Mouse (Mus musculus) ovary, postnatal 36 days (tissue): ENCODE results near the gene Rassf4.

Experiments
- DNase-seq: peaks from one replicate; pipeline ENCODE4 v3.0.0; 2022; ENCODE audit warnings: low spot score, mixed read lengths

Gene Rassf4

GRCm38 (mm10) chr6:116671768-116672167 lies 2.0 kb downstream of the Rassf4 start:
- DNase-seq = no peak

- DNase-seq = no peak
Observed at GRCm38 (mm10) chr6:116671031-116671430, 2.7 kb downstream of the Rassf4 start.

- no peak for DNase-seq
Observed at GRCm38 (mm10) chr6:116670144-116670543, 3.6 kb downstream of the Rassf4 start.

- no peak for DNase-seq
Observed at GRCm38 (mm10) chr6:116668682-116669470, 4.9 kb downstream of the Rassf4 start.

GRCm38 (mm10) chr6:116667382-116667781 lies 6.4 kb downstream of the Rassf4 start:
- no peak for DNase-seq

DNA sequence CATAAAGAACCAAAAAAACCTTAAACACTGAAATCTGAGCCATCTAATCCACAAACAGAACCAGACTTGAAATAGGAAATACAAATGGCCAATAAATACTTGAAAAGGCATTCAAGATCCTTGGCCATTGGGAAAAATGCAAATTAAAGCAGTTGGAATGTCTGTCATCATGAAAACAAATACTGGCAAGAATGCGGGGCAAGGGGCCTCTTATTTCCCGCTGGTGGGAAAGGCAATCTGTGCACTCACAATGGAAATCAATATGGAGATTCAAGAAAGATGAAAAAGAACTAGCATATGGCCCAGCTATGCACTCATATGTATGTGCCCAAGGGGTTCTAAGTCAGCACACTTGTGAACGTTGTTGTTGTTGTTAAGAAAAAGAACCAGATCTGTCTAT lies 6.9 kb downstream of the Rassf4 start:
- no peak for DNase-seq

- DNase-seq = no peak
Observed at GRCm38 (mm10) chr6:116666085-116666750, 7.5 kb downstream of the Rassf4 start.

DNA sequence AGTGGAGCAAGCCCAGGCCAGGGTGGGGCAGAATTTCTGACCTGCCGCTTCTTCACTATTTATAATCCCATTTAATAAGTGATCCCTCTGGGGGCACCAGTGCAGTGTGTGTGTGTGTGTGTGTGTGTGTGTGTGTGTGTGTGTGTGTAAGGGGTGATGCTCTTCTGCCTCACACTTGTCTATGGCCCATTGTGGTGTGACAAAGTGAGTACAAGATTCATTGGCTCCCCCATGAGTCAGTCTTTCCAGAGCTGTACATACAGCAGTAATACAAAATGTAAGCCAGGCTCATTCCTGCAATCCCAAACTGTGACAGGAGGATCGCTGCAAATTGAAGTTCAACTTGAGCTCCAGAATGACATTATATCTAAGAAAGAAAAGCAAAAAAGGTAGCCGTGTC lies 8.9 kb downstream of the Rassf4 start:
- DNase-seq = no peak

- no peak for DNase-seq
Observed at GRCm38 (mm10) chr6:116664031-116664430, 9.7 kb downstream of the Rassf4 start.

DNA sequence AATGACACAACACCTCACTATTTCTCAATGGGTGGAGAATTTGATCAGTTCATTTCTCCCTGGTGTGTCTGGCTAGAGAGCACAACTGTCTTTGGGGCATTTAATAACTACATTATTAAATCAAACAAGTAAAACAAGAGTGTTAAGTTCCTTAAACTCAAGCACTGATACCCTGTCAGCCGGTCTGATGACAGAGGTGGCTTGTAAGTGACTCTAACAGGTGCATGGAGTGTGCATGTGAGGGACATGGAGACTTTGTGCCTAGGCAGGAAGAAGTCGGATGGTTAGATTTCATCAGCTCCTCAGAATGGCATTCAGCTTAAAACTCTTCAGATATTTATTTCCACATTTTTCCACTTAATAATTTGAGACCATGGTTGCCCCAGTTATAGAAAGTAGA lies 10.4 kb downstream of the Rassf4 start:
- DNase-seq = no peak

DNA sequence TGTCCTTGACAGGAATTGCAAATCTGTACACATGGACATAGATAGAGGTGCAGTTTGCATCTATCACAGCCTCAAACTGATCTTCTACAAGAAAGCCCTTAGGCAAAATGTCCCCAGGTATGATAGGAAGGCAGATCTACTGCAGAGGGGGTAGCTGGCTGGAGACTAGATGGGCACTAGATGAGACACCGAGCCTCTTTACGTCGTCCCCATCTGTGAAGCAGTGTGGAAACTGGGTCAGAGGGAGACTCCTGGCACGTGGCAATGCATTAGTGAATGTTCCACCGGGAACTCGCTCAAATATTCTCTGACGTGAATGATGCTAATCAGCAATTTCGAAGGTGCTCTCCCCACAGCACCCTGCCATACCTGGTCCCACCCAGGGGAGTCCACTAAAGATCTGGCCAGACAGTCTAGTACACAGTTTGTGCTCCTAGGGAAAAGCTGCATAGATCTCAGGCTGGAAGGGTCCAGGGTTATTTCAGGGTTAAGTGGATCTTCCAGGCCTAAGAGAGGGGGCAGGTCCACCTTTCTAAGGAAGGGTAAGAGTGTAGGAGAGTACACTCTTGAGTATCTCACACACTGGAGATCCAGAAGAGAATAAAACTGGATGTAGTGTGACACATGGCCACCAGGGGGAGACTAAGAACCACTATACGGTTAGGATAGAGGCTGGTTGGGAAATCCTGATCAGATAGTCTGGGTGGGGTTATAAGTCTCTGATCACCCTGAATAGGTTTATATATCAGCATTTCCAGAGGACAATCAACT lies 19.9 kb downstream of the Rassf4 start:
- no peak for DNase-seq

GRCm38 (mm10) chr6:116653191-116653590 lies 20.6 kb downstream of the Rassf4 start:
- no peak for DNase-seq

GRCm38 (mm10) chr6:116651437-116652118 lies 22.2 kb downstream of the Rassf4 start:
- DNase-seq = peak; percentile 49

GRCm38 (mm10) chr6:116650406-116650805 lies 23.3 kb downstream of the Rassf4 start, which contains the start of gene Depp1:
Gene Depp1, plus strand, starts transcription at chr6:116650609.
- no peak for DNase-seq

DNA sequence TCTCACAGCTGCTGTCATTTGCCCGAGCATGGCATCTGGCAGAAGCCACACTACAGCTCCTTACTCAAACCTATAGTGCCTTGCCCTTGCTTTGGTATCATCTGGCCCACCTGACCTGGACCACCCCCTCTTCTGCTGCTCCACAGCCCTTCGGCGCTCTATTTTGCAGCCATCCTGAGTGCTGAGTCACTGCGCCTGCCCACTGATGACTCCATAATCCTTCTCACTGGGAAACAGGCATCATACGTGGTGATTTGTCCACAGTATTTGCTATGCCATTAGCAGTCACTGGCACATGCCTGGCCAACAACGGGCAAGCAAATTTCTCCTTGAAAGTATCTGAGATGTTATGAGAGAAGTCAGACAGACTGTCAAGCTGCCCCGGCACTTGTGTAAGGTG lies 23.9 kb downstream of the Rassf4 start:
- DNase-seq = no peak

GRCm38 (mm10) chr6:116647763-116648162 lies 26.0 kb downstream of the Rassf4 start:
- DNase-seq = no peak

DNA sequence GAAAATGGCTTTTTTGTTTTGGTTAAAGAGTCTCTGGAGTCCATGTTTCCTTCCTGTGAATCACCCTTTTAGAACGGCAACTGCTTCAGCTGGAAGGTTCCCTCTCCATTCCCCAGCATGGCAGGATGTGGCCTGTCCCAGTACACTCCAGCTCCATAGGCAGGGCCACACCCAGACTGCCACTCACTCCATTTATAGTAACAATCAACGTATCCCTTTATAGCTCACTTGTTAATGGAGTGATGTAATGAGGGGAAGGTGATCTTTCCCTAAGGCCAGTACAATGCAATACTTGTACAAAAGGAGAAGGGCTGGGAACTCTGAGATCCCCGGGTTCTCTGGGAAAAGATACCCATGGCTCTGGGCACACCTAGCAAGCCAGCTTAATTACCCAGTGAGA lies 29.4 kb downstream of the Rassf4 start:
- no peak for DNase-seq

GRCm38 (mm10) chr6:116643881-116644280 lies 29.9 kb downstream of the Rassf4 start:
- DNase-seq = no peak

- no peak for DNase-seq
Observed at GRCm38 (mm10) chr6:116642942-116643341, 30.8 kb downstream of the Rassf4 start.

DNA sequence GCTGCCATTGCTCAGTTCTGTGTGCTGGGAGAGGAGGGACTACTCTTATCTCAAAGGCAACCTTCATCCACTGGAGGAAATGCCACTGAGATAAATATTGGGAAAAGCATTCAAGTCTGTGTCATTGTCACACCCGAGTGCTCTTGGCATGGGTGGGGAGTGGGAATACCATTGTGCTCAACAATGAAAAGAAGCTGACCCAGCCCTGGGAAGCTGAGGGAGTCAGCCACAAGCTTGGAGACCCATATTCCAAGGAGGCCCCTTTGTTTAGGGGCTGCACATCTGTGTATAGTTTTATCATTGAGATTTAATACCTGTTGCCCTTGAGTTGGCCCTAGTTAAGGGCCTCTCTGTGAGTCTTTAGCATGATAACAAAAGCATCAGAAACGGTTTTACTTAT lies 34.1 kb downstream of the Rassf4 start:
- no peak for DNase-seq

GRCm38 (mm10) chr6:116638871-116639270 lies 34.9 kb downstream of the Rassf4 start:
- DNase-seq = no peak

DNA sequence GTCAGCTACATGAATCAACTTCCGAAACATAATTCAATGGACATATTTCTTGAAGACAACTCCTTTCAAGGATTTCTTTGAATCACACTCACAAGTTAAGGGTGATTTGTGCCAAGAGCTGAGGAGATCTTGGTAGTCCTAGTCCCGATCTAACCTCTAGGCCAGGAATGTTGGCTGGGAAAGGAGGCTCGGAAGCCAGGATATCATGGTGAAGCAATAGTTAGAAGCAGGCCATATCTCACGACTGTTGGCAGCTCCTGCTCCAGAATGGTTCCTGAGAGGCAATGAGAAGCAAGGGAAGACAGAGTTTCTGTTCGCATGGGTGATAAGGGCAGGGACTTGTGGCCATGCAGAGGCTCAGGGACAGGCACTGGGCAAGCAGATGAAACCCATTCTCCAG lies 36.3 kb downstream of the Rassf4 start:
- no peak for DNase-seq
